Mouse (Mus musculus): ENCODE measurements around the gene Slc35e4. TPM values are rescaled to one million over a fixed set of nuclear protein-coding genes. Genes with fewer than 3 reads are reported as not detected.
"Not testable (repeated sequence)": the region's sequence is repeated elsewhere in the genome, so short reads cannot be mapped to it uniquely, and the experiment has no call there.

Gene Slc35e4
- total RNA-seq, 1 experiment from 2014 or later, result 3.3 TPM

- ATAC-seq (replicated peaks in 1 of 2; ENCODE audit: insufficient read depth in 1 of 2, low FRiP score in 2 of 2, low TSS enrichment in 1 of 2, low read depth in 1 of 2, poor library complexity in 2 of 2, severe bottlenecking in 2 of 2), result no peak
Observed at GRCm38 (mm10) chr11:3922731-3923130, 8.3 kb upstream of the Slc35e4 start.

- no peak for ATAC-seq (replicated peaks in 1 of 2; ENCODE audit: insufficient read depth in 1 of 2, low FRiP score in 2 of 2, low TSS enrichment in 1 of 2, low read depth in 1 of 2, poor library complexity in 2 of 2, severe bottlenecking in 2 of 2)
Observed at GRCm38 (mm10) chr11:3922115-3922514, 7.7 kb upstream of the Slc35e4 start.

GRCm38 (mm10) chr11:3921281-3921850 is 6.9 kb upstream of the Slc35e4 start:
- ATAC-seq (replicated peaks in 1 of 2; ENCODE audit: insufficient read depth in 1 of 2, low FRiP score in 2 of 2, low TSS enrichment in 1 of 2, low read depth in 1 of 2, poor library complexity in 2 of 2, severe bottlenecking in 2 of 2), result peak; percentile 73 to 77; a peak in 3 of 4 replicates

- no peak for ATAC-seq (replicated peaks in 1 of 2; ENCODE audit: insufficient read depth in 1 of 2, low FRiP score in 2 of 2, low TSS enrichment in 1 of 2, low read depth in 1 of 2, poor library complexity in 2 of 2, severe bottlenecking in 2 of 2)
Observed at GRCm38 (mm10) chr11:3920476-3920875, 6.0 kb upstream of the Slc35e4 start.

GRCm38 (mm10) chr11:3918738-3919137 is 4.3 kb upstream of the Slc35e4 start:
- no peak for ATAC-seq (replicated peaks in 1 of 2; ENCODE audit: insufficient read depth in 1 of 2, low FRiP score in 2 of 2, low TSS enrichment in 1 of 2, low read depth in 1 of 2, poor library complexity in 2 of 2, severe bottlenecking in 2 of 2)

- ATAC-seq (replicated peaks in 1 of 2; ENCODE audit: insufficient read depth in 1 of 2, low FRiP score in 2 of 2, low TSS enrichment in 1 of 2, low read depth in 1 of 2, poor library complexity in 2 of 2, severe bottlenecking in 2 of 2), result peak; percentile 58 to 78
Observed at GRCm38 (mm10) chr11:3913316-3914108, 952 bp downstream of the Slc35e4 start.

GRCm38 (mm10) chr11:3912875-3913271 is 1.6 kb downstream of the Slc35e4 start:
- ATAC-seq (replicated peaks in 1 of 2; ENCODE audit: insufficient read depth in 1 of 2, low FRiP score in 2 of 2, low TSS enrichment in 1 of 2, low read depth in 1 of 2, poor library complexity in 2 of 2, severe bottlenecking in 2 of 2), result no peak

- ATAC-seq (replicated peaks in 1 of 2; ENCODE audit: insufficient read depth in 1 of 2, low FRiP score in 2 of 2, low TSS enrichment in 1 of 2, low read depth in 1 of 2, poor library complexity in 2 of 2, severe bottlenecking in 2 of 2), result no peak
Observed at GRCm38 (mm10) chr11:3912100-3912874, 2.2 kb downstream of the Slc35e4 start.

- ATAC-seq (replicated peaks in 1 of 2; ENCODE audit: insufficient read depth in 1 of 2, low FRiP score in 2 of 2, low TSS enrichment in 1 of 2, low read depth in 1 of 2, poor library complexity in 2 of 2, severe bottlenecking in 2 of 2), result not testable (repeated sequence)
Observed at GRCm38 (mm10) chr11:3911440-3911839, 3.0 kb downstream of the Slc35e4 start.

GRCm38 (mm10) chr11:3910513-3911310 is 3.8 kb downstream of the Slc35e4 start:
- ATAC-seq (replicated peaks in 1 of 2; ENCODE audit: insufficient read depth in 1 of 2, low FRiP score in 2 of 2, low TSS enrichment in 1 of 2, low read depth in 1 of 2, poor library complexity in 2 of 2, severe bottlenecking in 2 of 2), result no peak

GRCm38 (mm10) chr11:3909236-3909635 is 5.2 kb downstream of the Slc35e4 start:
- ATAC-seq (replicated peaks in 1 of 2; ENCODE audit: insufficient read depth in 1 of 2, low FRiP score in 2 of 2, low TSS enrichment in 1 of 2, low read depth in 1 of 2, poor library complexity in 2 of 2, severe bottlenecking in 2 of 2), result no peak

- no peak for ATAC-seq (replicated peaks in 1 of 2; ENCODE audit: insufficient read depth in 1 of 2, low FRiP score in 2 of 2, low TSS enrichment in 1 of 2, low read depth in 1 of 2, poor library complexity in 2 of 2, severe bottlenecking in 2 of 2)
Observed at GRCm38 (mm10) chr11:3905446-3905845, 9.0 kb downstream of the Slc35e4 start.

- ATAC-seq (replicated peaks in 1 of 2; ENCODE audit: insufficient read depth in 1 of 2, low FRiP score in 2 of 2, low TSS enrichment in 1 of 2, low read depth in 1 of 2, poor library complexity in 2 of 2, severe bottlenecking in 2 of 2), result no peak
Observed at GRCm38 (mm10) chr11:3904673-3905072, 9.8 kb downstream of the Slc35e4 start.

GRCm38 (mm10) chr11:3903046-3903445 is 11.4 kb downstream of the Slc35e4 start:
- ATAC-seq (replicated peaks in 1 of 2; ENCODE audit: insufficient read depth in 1 of 2, low FRiP score in 2 of 2, low TSS enrichment in 1 of 2, low read depth in 1 of 2, poor library complexity in 2 of 2, severe bottlenecking in 2 of 2), result peak; percentile 51 to 71; a peak in 3 of 4 replicates

- no peak for ATAC-seq (replicated peaks in 1 of 2; ENCODE audit: insufficient read depth in 1 of 2, low FRiP score in 2 of 2, low TSS enrichment in 1 of 2, low read depth in 1 of 2, poor library complexity in 2 of 2, severe bottlenecking in 2 of 2)
Observed at GRCm38 (mm10) chr11:3902516-3902915, 11.9 kb downstream of the Slc35e4 start.

- ATAC-seq (replicated peaks in 1 of 2; ENCODE audit: insufficient read depth in 1 of 2, low FRiP score in 2 of 2, low TSS enrichment in 1 of 2, low read depth in 1 of 2, poor library complexity in 2 of 2, severe bottlenecking in 2 of 2), result no peak
Observed at GRCm38 (mm10) chr11:3900296-3900695, 14.2 kb downstream of the Slc35e4 start.

- no peak for ATAC-seq (replicated peaks in 1 of 2; ENCODE audit: insufficient read depth in 1 of 2, low FRiP score in 2 of 2, low TSS enrichment in 1 of 2, low read depth in 1 of 2, poor library complexity in 2 of 2, severe bottlenecking in 2 of 2)
Observed at GRCm38 (mm10) chr11:3895933-3896332, 18.5 kb downstream of the Slc35e4 start.
